Mouse (Mus musculus) embryo, embryonic 10 days (tissue): ENCODE data around the gene Siah2.

Source experiments
- DNase-seq: peaks from one replicate; pipeline ENCODE4 v3.0.0-alpha.2; 2015; ENCODE audit warnings: low spot score

Siah2 gene

DNA sequence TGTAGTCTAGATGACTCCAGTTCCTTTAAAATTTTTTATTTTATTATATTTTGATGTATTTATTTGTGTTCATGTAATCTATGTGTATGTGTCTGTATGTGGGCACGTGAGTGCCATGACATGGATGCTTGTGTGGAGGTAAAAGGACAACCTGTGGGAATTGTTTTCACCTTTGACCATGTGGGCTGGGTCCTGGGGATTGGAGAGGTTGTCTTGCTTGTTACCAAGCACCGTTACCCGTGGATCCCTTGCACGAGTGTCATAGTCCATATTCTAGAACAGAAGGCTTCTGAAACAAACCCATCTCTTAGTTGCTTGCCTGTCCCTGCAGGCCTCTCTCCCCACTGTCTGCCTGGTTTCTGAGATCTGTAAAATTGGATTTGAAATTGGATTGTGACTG, 31.6 kb downstream of the Siah2 start:
- no peak for DNase-seq

DNA sequence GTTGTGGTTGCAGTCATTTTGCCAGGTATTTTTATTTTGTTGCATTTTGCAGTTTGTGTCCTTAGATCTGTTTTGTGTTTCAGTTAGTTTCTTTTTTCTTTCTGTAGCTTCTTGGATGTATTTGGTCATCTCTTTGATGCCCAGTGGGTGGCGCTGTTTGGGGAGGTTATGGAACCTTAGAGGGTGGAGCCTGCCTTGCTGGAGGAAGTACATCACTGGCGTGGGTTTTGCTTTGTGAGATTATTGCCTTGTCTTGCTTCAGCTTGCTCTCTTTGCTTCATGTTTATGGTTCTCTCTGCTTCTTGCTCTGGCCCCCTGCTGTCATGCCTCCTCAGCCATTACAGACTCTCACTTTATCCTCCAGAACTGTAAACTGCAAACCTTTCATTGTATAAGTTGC, 34.8 kb downstream of the Siah2 start:
- DNase-seq: peak; percentile 22

DNA sequence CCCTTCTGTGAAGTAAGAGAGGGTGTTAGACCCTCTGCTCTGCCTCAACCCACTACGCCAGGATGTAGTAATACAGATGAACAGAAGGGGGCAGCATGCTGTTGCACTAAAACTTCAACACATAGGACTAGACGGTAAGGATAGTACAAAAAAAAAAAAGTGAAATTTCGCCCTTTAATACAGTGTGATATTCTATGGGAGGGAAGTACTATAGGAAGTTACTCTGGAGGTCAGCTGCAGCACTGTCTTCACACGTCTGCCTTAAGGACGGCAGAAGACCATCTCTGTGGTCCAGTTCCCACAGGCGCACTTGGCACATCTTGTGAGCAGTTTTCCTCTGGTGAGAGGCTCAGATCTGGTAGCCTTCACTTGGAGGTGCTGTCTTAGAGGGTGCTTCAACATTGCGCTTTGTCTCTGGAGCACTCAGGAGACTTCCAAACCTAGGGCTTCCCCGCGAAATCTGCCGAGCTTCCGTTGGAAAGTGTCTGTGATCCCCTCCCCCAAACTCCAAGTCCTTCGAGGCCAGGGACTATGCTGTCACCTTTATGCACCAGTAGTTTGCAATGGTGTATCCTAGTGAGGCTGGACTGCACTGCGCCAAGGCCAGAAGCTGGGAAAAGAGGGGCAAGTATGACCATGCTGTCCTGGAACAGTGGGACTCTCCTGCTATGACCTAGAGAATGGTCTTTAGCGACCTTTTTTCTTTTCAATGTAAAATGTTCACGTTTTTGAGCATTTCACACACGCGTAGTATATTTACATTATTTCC, 36.7 kb downstream of the Siah2 start:
- peak; percentile 83 for DNase-seq

- DNase-seq: no peak
Observed at GRCm38 (mm10) chr3:58653907-58654306, 38.3 kb downstream of the Siah2 start.

- DNase-seq: no peak
Observed at GRCm38 (mm10) chr3:58650328-58650727, 41.9 kb downstream of the Siah2 start.

DNA sequence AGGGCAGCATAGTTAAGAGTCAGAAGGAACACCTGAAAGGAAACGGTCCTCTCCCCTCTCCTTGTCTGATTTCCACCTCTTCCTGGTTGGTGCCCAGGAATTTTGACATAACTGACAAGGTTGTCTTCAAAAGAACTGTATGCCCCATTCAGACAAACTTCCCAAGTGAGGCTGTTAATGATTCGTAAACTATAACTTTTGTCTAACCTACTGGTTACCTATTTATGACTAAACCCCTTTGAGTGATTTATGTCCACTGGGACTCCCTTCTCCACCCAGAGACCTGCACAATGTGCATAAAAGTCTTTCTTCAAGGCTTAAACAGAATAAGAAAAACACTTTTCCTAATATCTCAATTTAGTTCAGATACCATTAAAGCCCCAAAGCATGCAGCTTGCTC, 45.0 kb downstream of the Siah2 start:
- DNase-seq: no peak

- DNase-seq: no peak
Observed at GRCm38 (mm10) chr3:58646180-58646579, 46.0 kb downstream of the Siah2 start.

GRCm38 (mm10) chr3:58636406-58637295, 55.5 kb downstream of the Siah2 start, which contains the start of gene Erich6:
Erich6 (minus strand) TSS chr3:58637207.
- DNase-seq: peak; percentile 72

GRCm38 (mm10) chr3:58631693-58632092, 60.5 kb downstream of the Siah2 start:
- DNase-seq: no peak

DNA sequence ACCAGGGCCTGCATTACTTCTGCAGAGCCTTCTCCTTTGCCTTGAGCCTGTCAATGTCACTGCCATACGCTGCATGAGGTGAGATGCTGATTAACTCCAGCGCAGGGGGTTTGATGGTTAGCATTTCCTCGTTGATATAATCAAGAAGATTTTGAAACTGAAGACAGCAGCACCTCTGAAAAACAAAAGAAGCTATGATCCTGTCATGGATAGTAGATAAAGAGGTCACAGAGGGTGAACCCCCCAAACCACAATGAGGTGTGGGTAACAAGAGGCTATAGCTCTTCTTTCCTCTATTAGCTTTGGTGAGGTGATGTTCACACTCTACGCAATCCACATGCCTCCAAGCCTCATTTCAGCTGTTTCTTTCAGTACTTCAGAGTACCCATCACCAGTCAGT, 67.2 kb downstream of the Siah2 start:
- no peak for DNase-seq
